Mouse (Mus musculus) CD4-positive naive resting alpha-beta T cell, adult 57 days (primary cell): ENCODE data around the gene Sva. TPM values are rescaled to one million over a fixed set of nuclear protein-coding genes. Genes with fewer than 3 reads are reported as not detected.

Experiments used
- total RNA-seq: library from RNA; stranded (reverse); gene quantifications from one replicate; pipeline ENCODE4 v1.2.4, GENCODE M21; 2023

The Sva gene
- not detected for total RNA-seq

DNA sequence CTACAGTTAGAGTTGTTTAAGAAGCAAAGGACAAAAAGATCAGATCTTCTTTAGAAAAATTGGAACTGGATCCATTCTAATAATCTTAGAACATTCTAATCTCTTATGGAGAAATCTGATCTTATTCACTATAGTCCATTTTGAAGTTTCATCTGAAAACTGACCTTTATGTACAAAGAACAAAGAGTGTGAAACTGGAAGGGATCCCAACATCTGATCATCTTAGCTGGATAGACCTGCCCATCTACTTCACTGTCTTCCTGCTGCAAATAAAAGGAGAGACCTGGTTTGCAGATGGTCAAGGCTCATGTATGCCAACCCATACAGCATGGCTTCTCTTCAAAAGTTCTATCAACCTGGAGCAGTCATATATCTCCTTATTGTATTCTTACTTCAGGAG is at the start of gene Sva:
Gene Sva (plus strand): TSS at position 301 of the 400 bp plus-strand sequence.

Other genes starting within 250 kb of the Sva start
- not detected for gene Pip, start 190.9 kb upstream of the Sva start, total RNA-seq
- gene Sval2, start 185.4 kb upstream of the Sva start, total RNA-seq = not detected
- gene Sval1, start 86.8 kb upstream of the Sva start, total RNA-seq = not detected
- not detected for gene Sval3, start 70.3 kb upstream of the Sva start, total RNA-seq
- not detected for gene Tas2r139, start 102.5 kb downstream of the Sva start, total RNA-seq
- not detected for gene Tas2r144, start 176.9 kb downstream of the Sva start, total RNA-seq
- gene Gstk1, start 207.5 kb downstream of the Sva start, total RNA-seq = 10.3 TPM
- not detected for gene Tmem139, start 223.6 kb downstream of the Sva start, total RNA-seq
- 104 TPM for gene Casp2, start 226.6 kb downstream of the Sva start, total RNA-seq
- 1.4 TPM for gene Clcn1, start 248.3 kb downstream of the Sva start, total RNA-seq